Mouse (Mus musculus): ENCODE results near the gene Mycbpap. TPM values are rescaled to one million over a fixed set of nuclear protein-coding genes. Genes with fewer than 3 reads are reported as not detected.

Gene Mycbpap
- total and polyA plus RNA-seq, 2 experiments from 2014 or later: 2.0 to 3.2 TPM

- Histone ChIP-seq H3K9ac (replicated peaks; ENCODE audit: low read length, poor library complexity, severe bottlenecking) (no peak overlapping the region), H3K27ac (ENCODE audit: low read depth, low read length) (no peak overlapping the region), H3K4me1 (ENCODE audit: insufficient read depth, low read length) (no peaks in the 10 kb centered on the region; the same call in 1 of the 2 replicates), H3K36me3 (ENCODE audit: insufficient read depth, low read length) (peaks cover 6% of the 10 kb centered on the region; the same call in 1 of the 2 replicates), H3K27me3 (ENCODE audit: insufficient read depth, low read length) (no peaks in the 10 kb centered on the region), H3K9me3 (ENCODE audit: low read length) (no peaks in the 10 kb centered on the region), H3K4me2 (ENCODE audit: low read depth, low read length, poor library complexity, severe bottlenecking) (no peak overlapping the region), H3K4me3 (ENCODE audit: low read depth, low read length) (no peak overlapping the region)
- DNase-seq (ENCODE audit: low spot score) (no peak), ATAC-seq (ENCODE audit: low FRiP score) (no peak)
- 90% methylated on average over 4 of the region's 4 CpGs for WGBS
- no peak for TF ChIP-seq CTCF (IDR thresholded peaks at IDR 0.05)
These were observed 20.9 kb upstream of the Mycbpap start for GRCm38 (mm10) chr11:94542400-94542799.

- Histone ChIP-seq H3K4me2 (ENCODE audit: low read depth, low read length, poor library complexity, severe bottlenecking) (no peak overlapping the region), H3K4me1 (ENCODE audit: insufficient read depth, low read length) (no peaks in the 10 kb centered on the region), H3K27me3 (ENCODE audit: insufficient read depth, low read length) (no peaks in the 10 kb centered on the region), H3K36me3 (ENCODE audit: insufficient read depth, low read length) (peaks cover 6% of the 10 kb centered on the region; the same call in 1 of the 2 replicates), H3K27ac (ENCODE audit: low read depth, low read length) (no peak overlapping the region), H3K9me3 (ENCODE audit: low read length) (no peaks in the 10 kb centered on the region), H3K9ac (replicated peaks; ENCODE audit: low read length, poor library complexity, severe bottlenecking) (no peak overlapping the region), H3K4me3 (ENCODE audit: low read depth, low read length) (no peak overlapping the region)
- 83% methylated on average over 7 of the region's 7 CpGs for WGBS
- no peak for TF ChIP-seq CTCF (IDR thresholded peaks at IDR 0.05)
- DNase-seq (ENCODE audit: low spot score) (no peak), ATAC-seq (ENCODE audit: low FRiP score) (no peak)
These were observed 18.2 kb upstream of the Mycbpap start for GRCm38 (mm10) chr11:94539761-94540160.

- no peak overlapping the region for H3K9ac ChIP-seq (replicated peaks; ENCODE audit: low read length, poor library complexity, severe bottlenecking)
- TF ChIP-seq CTCF (IDR thresholded peaks at IDR 0.05): no peak
- H3K4me2 ChIP-seq (ENCODE audit: low read depth, low read length, poor library complexity, severe bottlenecking): no peak overlapping the region
- no peaks in the 10 kb centered on the region for H3K27me3 ChIP-seq (ENCODE audit: insufficient read depth, low read length)
- no peak overlapping the region for H3K27ac ChIP-seq (ENCODE audit: low read depth, low read length)
- no peaks in the 10 kb centered on the region for H3K9me3 ChIP-seq (ENCODE audit: low read length)
- DNase-seq (ENCODE audit: low spot score) (no peak), ATAC-seq (ENCODE audit: low FRiP score) (no peak)
- no peaks in the 10 kb centered on the region for H3K4me1 ChIP-seq (ENCODE audit: insufficient read depth, low read length)
- WGBS: 64% methylated on average over 8 of the region's 8 CpGs
- peaks cover 6% of the 10 kb centered on the region; the same call in 1 of the 2 replicates for H3K36me3 ChIP-seq (ENCODE audit: insufficient read depth, low read length)
- no peak overlapping the region for H3K4me3 ChIP-seq (ENCODE audit: low read depth, low read length)
These were observed 17.3 kb upstream of the Mycbpap start for GRCm38 (mm10) chr11:94538733-94539292.

- Histone ChIP-seq H3K27me3 (ENCODE audit: insufficient read depth, low read length) (no peaks in the 10 kb centered on the region), H3K4me3 (ENCODE audit: low read depth, low read length) (no peak overlapping the region), H3K9me3 (ENCODE audit: low read length) (no peaks in the 10 kb centered on the region), H3K27ac (ENCODE audit: low read depth, low read length) (no peak overlapping the region), H3K4me1 (ENCODE audit: insufficient read depth, low read length) (no peaks in the 10 kb centered on the region), H3K4me2 (ENCODE audit: low read depth, low read length, poor library complexity, severe bottlenecking) (no peak overlapping the region), H3K9ac (replicated peaks; ENCODE audit: low read length, poor library complexity, severe bottlenecking) (no peak overlapping the region), H3K36me3 (ENCODE audit: insufficient read depth, low read length) (no peaks in the 10 kb centered on the region)
- no peak for ATAC-seq (ENCODE audit: low FRiP score)
- DNase-seq (ENCODE audit: low spot score): no peak
- no peak for TF ChIP-seq CTCF (IDR thresholded peaks at IDR 0.05)
- 84% methylated on average over 8 of the region's 8 CpGs for WGBS
These were observed 11.6 kb upstream of the Mycbpap start for GRCm38 (mm10) chr11:94533171-94533570.

GRCm38 (mm10) chr11:94528879-94529278, 7.3 kb upstream of the Mycbpap start:
- H3K27me3 ChIP-seq (ENCODE audit: insufficient read depth, low read length): no peaks in the 10 kb centered on the region
- no peaks in the 10 kb centered on the region for H3K4me1 ChIP-seq (ENCODE audit: insufficient read depth, low read length)
- H3K4me3 ChIP-seq (ENCODE audit: low read depth, low read length): no peak overlapping the region
- DNase-seq (ENCODE audit: low spot score) (no peak), ATAC-seq (ENCODE audit: low FRiP score) (no peak)
- no peak overlapping the region for H3K4me2 ChIP-seq (ENCODE audit: low read depth, low read length, poor library complexity, severe bottlenecking)
- H3K36me3 ChIP-seq (ENCODE audit: insufficient read depth, low read length): no peaks in the 10 kb centered on the region
- WGBS: 25% methylated on average over 3 of the region's 3 CpGs
- H3K27ac ChIP-seq (ENCODE audit: low read depth, low read length): no peak overlapping the region
- no peak overlapping the region for H3K9ac ChIP-seq (replicated peaks; ENCODE audit: low read length, poor library complexity, severe bottlenecking)
- no peak for TF ChIP-seq CTCF (IDR thresholded peaks at IDR 0.05)
- no peaks in the 10 kb centered on the region for H3K9me3 ChIP-seq (ENCODE audit: low read length)

GRCm38 (mm10) chr11:94526171-94526879, 4.8 kb upstream of the Mycbpap start:
- H3K27ac ChIP-seq (ENCODE audit: low read depth, low read length): no peak overlapping the region
- no peak for DNase-seq (ENCODE audit: low spot score)
- no peak for ATAC-seq (ENCODE audit: low FRiP score)
- no peaks in the 10 kb centered on the region for H3K27me3 ChIP-seq (ENCODE audit: insufficient read depth, low read length)
- no peak overlapping the region for H3K4me2 ChIP-seq (ENCODE audit: low read depth, low read length, poor library complexity, severe bottlenecking)
- TF ChIP-seq CTCF (IDR thresholded peaks at IDR 0.05): no peak
- 58% methylated on average over 9 of the region's 9 CpGs for WGBS
- no peak overlapping the region for H3K4me3 ChIP-seq (ENCODE audit: low read depth, low read length)
- no peaks in the 10 kb centered on the region for H3K36me3 ChIP-seq (ENCODE audit: insufficient read depth, low read length)
- no peak overlapping the region for H3K9ac ChIP-seq (replicated peaks; ENCODE audit: low read length, poor library complexity, severe bottlenecking)
- no peaks in the 10 kb centered on the region for H3K4me1 ChIP-seq (ENCODE audit: insufficient read depth, low read length)
- no peaks in the 10 kb centered on the region for H3K9me3 ChIP-seq (ENCODE audit: low read length)
